Mouse (Mus musculus): Measurements from ENCODE around the gene Eno1. TPM values are rescaled to one million over a fixed set of nuclear protein-coding genes. Genes with fewer than 3 reads are reported as not detected.

Eno1 gene
- 574 and 747 TPM in 2 replicates for polyA plus RNA-seq (2015; fragmentation: Nextera tagmentation; extraction: Ambion mirVana)

DNA sequence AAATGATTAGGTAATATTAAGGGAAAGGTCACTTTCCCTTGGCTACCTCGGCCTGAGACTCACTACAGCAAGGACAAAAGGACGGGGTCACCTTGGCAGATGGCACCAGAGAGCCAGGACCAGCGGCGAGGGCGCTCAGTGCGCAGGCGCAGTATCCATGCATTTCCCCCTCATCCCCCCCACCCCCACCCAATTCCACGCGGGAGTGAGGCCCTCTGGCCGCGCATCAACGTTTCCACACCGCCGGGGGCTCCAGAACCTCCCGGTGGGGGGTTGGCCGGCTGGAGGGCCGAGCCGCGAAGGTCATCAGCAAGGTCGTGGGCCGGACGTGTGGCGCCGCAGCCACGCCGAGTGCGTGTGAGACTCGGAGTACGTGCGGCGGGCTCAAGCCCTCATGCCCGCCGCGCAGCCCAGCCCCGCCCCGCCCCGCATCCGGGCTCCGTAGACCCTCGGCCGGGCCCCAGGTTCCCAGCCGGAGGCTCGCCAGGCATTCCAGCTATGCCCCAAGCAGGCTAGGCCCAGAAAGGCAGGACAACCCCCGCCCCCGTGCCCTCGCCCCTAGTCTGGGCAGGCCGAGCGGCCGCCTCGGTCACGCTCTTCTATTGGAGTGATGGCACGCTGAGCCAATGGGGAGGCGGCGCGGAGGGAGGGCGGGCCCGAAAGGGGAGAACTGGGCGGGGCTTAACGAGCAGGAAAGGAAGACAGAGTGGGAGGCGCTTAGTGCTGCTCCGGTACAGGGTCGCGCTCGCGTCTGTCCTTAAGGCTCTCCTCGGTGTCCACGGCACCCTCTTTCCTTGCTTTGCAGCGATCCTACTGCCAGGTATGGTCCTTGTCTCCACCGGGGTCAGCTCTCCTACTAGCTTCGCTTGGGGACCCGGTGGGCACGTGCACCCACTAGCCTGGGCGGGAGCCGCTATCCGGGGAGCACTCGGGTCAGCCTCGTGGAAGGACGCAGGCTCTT, at the start of gene Eno1:
Eno1 (plus strand) TSS at position 201 of the 961 bp plus-strand sequence.
- ATAC-seq (peak; percentile 95), DNase-seq (peak; percentile 99)
- H3K27me3 ChIP-seq (ENCODE audit: insufficient read depth, low read length), result no peaks in the 10 kb centered on the region
- no peaks in the 10 kb centered on the region for H3K9me3 ChIP-seq (ENCODE audit: low read length)
- peaks cover 15% of the 10 kb centered on the region for H3K36me3 ChIP-seq (replicated peaks; ENCODE audit: insufficient read depth, low read length)
- H3K4me1 ChIP-seq (ENCODE audit: insufficient read depth), result peaks cover 34% of the 10 kb centered on the region
- H3K9ac ChIP-seq (replicated peaks), result peak within 1 kb of the TSS; percentile 78
- TF ChIP-seq CTCF (IDR thresholded peaks at IDR 0.05; ENCODE audit: low read depth) (no peak; the same call in 1 of the 2 replicates), EP300 (IDR thresholded peaks at IDR 0.05; ENCODE audit: low read depth) (no peak)
- H3K4me2 ChIP-seq (ENCODE audit: low read depth, low read length), result peak within 1 kb of the TSS; percentile 85
- WGBS (ENCODE audit: insufficient replicate concordance), result under 1% methylated on average over 59 of the region's 78 CpGs
- peak within 1 kb of the TSS; percentile 97 for H3K27ac ChIP-seq (ENCODE audit: low read depth)
- H3K4me3 ChIP-seq (ENCODE audit: low read depth, low read length), result peak within 1 kb of the TSS; percentile 81

DNA sequence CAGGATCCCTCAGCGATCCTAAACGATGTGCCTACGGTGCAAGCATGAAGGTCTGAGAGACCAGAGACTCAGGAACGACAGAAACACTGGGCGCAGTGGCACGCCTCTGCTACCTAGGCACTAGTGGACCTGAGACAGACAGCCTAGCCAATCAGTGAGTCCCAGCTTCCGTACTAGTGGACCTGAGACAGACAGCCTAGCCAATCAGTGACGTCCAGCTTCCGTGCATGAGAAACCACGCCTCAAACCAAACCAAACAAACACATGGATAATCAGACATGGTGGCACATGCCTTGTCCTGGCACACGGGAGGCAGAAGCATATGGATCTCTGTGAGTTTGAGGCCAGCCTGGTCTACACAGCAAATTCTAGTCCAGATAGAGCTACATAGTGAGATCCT, 48.3 kb upstream of the Eno1 start:
- ATAC-seq (peak; percentile 48; the same call in 1 of the 2 replicates), DNase-seq (no peak)
- H3K4me3 ChIP-seq (ENCODE audit: low read depth, low read length), result no peak overlapping the region
- no peaks in the 10 kb centered on the region for H3K36me3 ChIP-seq (replicated peaks; ENCODE audit: insufficient read depth, low read length)
- no peak overlapping the region for H3K27ac ChIP-seq (ENCODE audit: low read depth)
- no peak overlapping the region for H3K9ac ChIP-seq (replicated peaks)
- 54% methylated on average over 11 of the region's 11 CpGs for WGBS (ENCODE audit: insufficient replicate concordance)
- no peak overlapping the region for H3K4me2 ChIP-seq (ENCODE audit: low read depth, low read length)
- H3K9me3 ChIP-seq (ENCODE audit: low read length), result no peaks in the 10 kb centered on the region
- H3K4me1 ChIP-seq (ENCODE audit: insufficient read depth), result no peaks in the 10 kb centered on the region
- no peak for TF ChIP-seq CTCF (IDR thresholded peaks at IDR 0.05; ENCODE audit: low read depth)
- no peak for TF ChIP-seq EP300 (IDR thresholded peaks at IDR 0.05; ENCODE audit: low read depth)
- H3K27me3 ChIP-seq (ENCODE audit: insufficient read depth, low read length), result no peaks in the 10 kb centered on the region

DNA sequence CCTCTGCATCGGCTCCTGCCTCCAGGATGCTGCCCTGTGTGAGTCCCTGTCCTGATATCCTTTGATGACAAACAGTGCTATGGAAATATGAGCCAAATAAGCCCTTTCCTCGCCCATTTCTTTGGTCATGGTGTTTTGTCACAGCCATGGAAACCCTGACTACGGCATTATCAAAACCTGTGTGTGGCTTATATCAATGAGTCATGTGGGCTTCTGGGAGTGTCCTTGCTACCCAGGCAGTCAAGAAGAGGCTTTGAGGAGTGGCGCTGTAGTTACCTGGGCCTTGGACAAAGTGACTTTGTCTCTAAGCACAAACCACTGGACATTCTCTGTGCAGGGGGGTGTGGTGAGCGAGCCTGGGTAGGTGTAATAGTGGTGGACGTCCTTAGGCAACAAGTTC, 44.3 kb upstream of the Eno1 start:
- no peak for TF ChIP-seq EP300 (IDR thresholded peaks at IDR 0.05; ENCODE audit: low read depth)
- no peak for TF ChIP-seq CTCF (IDR thresholded peaks at IDR 0.05; ENCODE audit: low read depth)

DNA sequence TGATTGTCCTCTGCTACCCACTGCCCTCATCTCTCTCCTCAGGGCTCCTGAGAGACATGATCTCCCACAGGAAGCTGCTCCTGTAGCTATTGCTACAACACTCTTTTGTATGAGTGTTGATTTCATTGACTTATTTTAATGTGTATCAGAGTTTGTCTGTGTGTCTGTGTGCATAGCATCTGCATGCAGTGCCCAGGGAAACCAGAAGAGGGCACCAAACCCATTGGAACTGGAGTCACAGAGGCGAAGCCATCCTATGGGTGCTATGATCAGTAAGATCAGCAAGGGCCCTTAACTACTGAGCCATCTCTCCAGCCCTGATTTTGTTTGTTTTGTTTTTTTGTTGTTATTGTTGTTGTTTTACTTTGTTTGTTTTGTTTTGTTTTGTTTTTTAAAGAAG, 42.6 kb upstream of the Eno1 start:
- TF ChIP-seq CTCF (IDR thresholded peaks at IDR 0.05; ENCODE audit: low read depth), result peak; percentile 95
- no peak for TF ChIP-seq EP300 (IDR thresholded peaks at IDR 0.05; ENCODE audit: low read depth)
- Histone ChIP-seq H3K9ac (replicated peaks) (no peak overlapping the region), H3K27ac (ENCODE audit: low read depth) (no peak overlapping the region), H3K4me1 (ENCODE audit: insufficient read depth) (no peaks in the 10 kb centered on the region), H3K4me3 (ENCODE audit: low read depth, low read length) (no peak overlapping the region), H3K9me3 (ENCODE audit: low read length) (no peaks in the 10 kb centered on the region), H3K27me3 (ENCODE audit: insufficient read depth, low read length) (no peaks in the 10 kb centered on the region), H3K4me2 (ENCODE audit: low read depth, low read length) (no peak overlapping the region), H3K36me3 (replicated peaks; ENCODE audit: insufficient read depth, low read length) (no peaks in the 10 kb centered on the region)
- peak; percentile 83 for DNase-seq
- no peak for ATAC-seq
- WGBS (ENCODE audit: insufficient replicate concordance), result 32% methylated on average over 1 of the region's 1 CpGs

More for the DNA sequence above, 44.3 kb upstream of the Eno1 start:
- no peak overlapping the region for H3K27ac ChIP-seq (ENCODE audit: low read depth)
- H3K4me1 ChIP-seq (ENCODE audit: insufficient read depth), result no peaks in the 10 kb centered on the region
- DNase-seq (no peak), ATAC-seq (no peak)
- H3K27me3 ChIP-seq (ENCODE audit: insufficient read depth, low read length), result no peaks in the 10 kb centered on the region
- no peaks in the 10 kb centered on the region for H3K9me3 ChIP-seq (ENCODE audit: low read length)
- 75% methylated on average over 6 of the region's 6 CpGs for WGBS (ENCODE audit: insufficient replicate concordance)
- no peak overlapping the region for H3K4me2 ChIP-seq (ENCODE audit: low read depth, low read length)
- no peaks in the 10 kb centered on the region for H3K36me3 ChIP-seq (replicated peaks; ENCODE audit: insufficient read depth, low read length)
- H3K9ac ChIP-seq (replicated peaks), result no peak overlapping the region
- no peak overlapping the region for H3K4me3 ChIP-seq (ENCODE audit: low read depth, low read length)

DNA sequence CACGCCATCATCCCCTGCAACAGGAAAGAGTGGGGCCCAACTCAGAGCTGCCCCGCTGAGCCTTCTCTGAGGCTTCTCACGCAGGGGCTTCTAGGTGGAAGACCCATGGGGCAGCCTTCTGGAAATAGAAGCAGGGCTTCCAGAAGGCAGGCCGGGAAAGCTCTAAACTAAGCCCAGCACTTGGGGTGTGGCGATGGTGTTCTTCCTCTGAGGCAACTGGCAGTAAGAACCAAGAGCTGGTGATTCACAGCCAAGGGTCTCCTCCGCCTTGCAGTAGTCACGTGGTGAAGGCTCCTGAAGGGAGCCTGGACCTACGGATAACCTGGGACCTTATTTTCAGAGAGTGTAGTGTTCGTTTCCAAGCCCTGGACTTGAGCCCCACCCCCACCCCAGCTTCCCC, 38.3 kb upstream of the Eno1 start:
- Histone ChIP-seq H3K9ac (replicated peaks) (no peak overlapping the region), H3K36me3 (replicated peaks; ENCODE audit: insufficient read depth, low read length) (no peaks in the 10 kb centered on the region), H3K9me3 (ENCODE audit: low read length) (no peaks in the 10 kb centered on the region), H3K4me3 (ENCODE audit: low read depth, low read length) (no peak overlapping the region), H3K27ac (ENCODE audit: low read depth) (no peak overlapping the region), H3K4me1 (ENCODE audit: insufficient read depth) (no peaks in the 10 kb centered on the region), H3K27me3 (ENCODE audit: insufficient read depth, low read length) (no peaks in the 10 kb centered on the region), H3K4me2 (ENCODE audit: low read depth, low read length) (no peak overlapping the region)
- DNase-seq (no peak), ATAC-seq (no peak)
- TF ChIP-seq EP300 (IDR thresholded peaks at IDR 0.05; ENCODE audit: low read depth) (no peak), CTCF (IDR thresholded peaks at IDR 0.05; ENCODE audit: low read depth) (no peak)
- 64% methylated on average over 9 of the region's 9 CpGs for WGBS (ENCODE audit: insufficient replicate concordance)

DNA sequence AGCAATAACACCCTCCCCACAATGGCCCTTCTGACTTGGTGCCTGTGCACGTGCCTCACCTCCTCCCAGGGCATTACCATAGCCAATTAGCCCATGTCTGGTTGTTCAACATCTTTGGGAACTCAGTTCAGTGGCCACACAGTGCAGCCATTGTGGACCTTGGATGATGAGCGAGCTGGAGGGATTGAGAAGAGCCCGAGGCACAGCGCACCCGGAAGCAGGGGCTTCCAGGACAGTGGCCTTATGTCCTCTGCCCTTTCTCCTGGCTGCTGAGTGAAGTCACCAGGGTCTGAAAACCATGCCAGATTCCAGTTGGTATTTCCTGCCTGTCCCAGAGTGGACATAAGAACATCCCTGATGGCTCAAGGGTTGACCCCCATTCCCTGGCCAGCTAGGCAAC, 35.3 kb upstream of the Eno1 start, which contains the start of gene Car6:
Car6 (minus strand) TSS at position 101 of the 400 bp plus-strand sequence.
- Histone ChIP-seq H3K27me3 (ENCODE audit: insufficient read depth, low read length) (no peaks in the 10 kb centered on the region), H3K9ac (replicated peaks) (no peak within 1 kb of the TSS), H3K27ac (ENCODE audit: low read depth) (no peak within 1 kb of the TSS), H3K4me1 (ENCODE audit: insufficient read depth) (no peaks in the 10 kb centered on the region), H3K36me3 (replicated peaks; ENCODE audit: insufficient read depth, low read length) (no peaks in the 10 kb centered on the region), H3K4me3 (ENCODE audit: low read depth, low read length) (no peak within 1 kb of the TSS), H3K4me2 (ENCODE audit: low read depth, low read length) (no peak within 1 kb of the TSS), H3K9me3 (ENCODE audit: low read length) (no peaks in the 10 kb centered on the region)
- ATAC-seq, result no peak
- 80% methylated on average over 5 of the region's 5 CpGs for WGBS (ENCODE audit: insufficient replicate concordance)
- DNase-seq, result no peak
- TF ChIP-seq EP300 (IDR thresholded peaks at IDR 0.05; ENCODE audit: low read depth), result no peak
- no peak for TF ChIP-seq CTCF (IDR thresholded peaks at IDR 0.05; ENCODE audit: low read depth)

Measured in liver, postnatal 0 days (tissue).